Mouse (Mus musculus) myocyte (in vitro differentiated cells): ENCODE data around the gene Gm20388.

Source experiments
- CEBPB ChIP-seq: IDR thresholded peaks from 2 replicates; pipeline ENCODE4 v1.6.1; 2011; ENCODE audit warnings: mild to moderate bottlenecking, moderate library complexity; ENCODE audit not compliant: poor library complexity, insufficient read depth, severe bottlenecking
- E2F4 ChIP-seq: IDR thresholded peaks from one replicate; pipeline ENCODE4 v1.6.1; 2011; ENCODE audit warnings: mild to moderate bottlenecking, control low read depth, moderate library complexity; ENCODE audit not compliant: insufficient read depth
- MAX ChIP-seq: IDR thresholded peaks from one replicate; pipeline ENCODE4 v1.6.1; 2011; ENCODE audit warnings: low read depth, mild to moderate bottlenecking, control low read depth
- MYOD1 ChIP-seq, 3 experiments: IDR thresholded peaks; one replicate each; pipeline ENCODE4 v1.6.1; 2011; ENCODE audit warnings: control low read depth in 2 of 3, low read depth in 2 of 3, mild to moderate bottlenecking in 2 of 3, moderate library complexity in 1 of 3; ENCODE audit not compliant: insufficient read length in 2 of 3, control insufficient read depth in 1 of 3
- MYOG ChIP-seq, 3 experiments: IDR thresholded peaks; one replicate each; pipeline ENCODE4 v1.6.1; 2011; ENCODE audit warnings: control low read depth in 2 of 3, low read depth in 2 of 3, mild to moderate bottlenecking in 2 of 3; ENCODE audit not compliant: insufficient read length in 2 of 3, control insufficient read depth in 1 of 3, insufficient read depth in 1 of 3
- POLR2A ChIP-seq: IDR thresholded peaks from one replicate; pipeline ENCODE4 v1.6.1; 2011; ENCODE audit warnings: low read depth, mild to moderate bottlenecking, control low read depth, moderate library complexity; ENCODE audit not compliant: insufficient read length
- POLR2AphosphoS2 ChIP-seq: IDR thresholded peaks from one replicate; pipeline ENCODE4 v1.6.1; 2011; ENCODE audit warnings: low read depth, control low read depth; ENCODE audit not compliant: insufficient read length
- REST ChIP-seq: IDR thresholded peaks from one replicate; pipeline ENCODE4 v1.6.1; 2011; ENCODE audit warnings: mild to moderate bottlenecking, control low read depth, moderate library complexity; ENCODE audit not compliant: insufficient read depth, insufficient read length
- TCF12 ChIP-seq: IDR thresholded peaks from one replicate; pipeline ENCODE4 v1.6.1; 2011; ENCODE audit warnings: mild to moderate bottlenecking, control low read depth; ENCODE audit not compliant: poor library complexity, insufficient read depth, severe bottlenecking
- USF1 ChIP-seq: IDR thresholded peaks from one replicate; pipeline ENCODE4 v1.6.1; 2011; ENCODE audit warnings: low read depth, mild to moderate bottlenecking, control low read depth, moderate library complexity

DNA sequence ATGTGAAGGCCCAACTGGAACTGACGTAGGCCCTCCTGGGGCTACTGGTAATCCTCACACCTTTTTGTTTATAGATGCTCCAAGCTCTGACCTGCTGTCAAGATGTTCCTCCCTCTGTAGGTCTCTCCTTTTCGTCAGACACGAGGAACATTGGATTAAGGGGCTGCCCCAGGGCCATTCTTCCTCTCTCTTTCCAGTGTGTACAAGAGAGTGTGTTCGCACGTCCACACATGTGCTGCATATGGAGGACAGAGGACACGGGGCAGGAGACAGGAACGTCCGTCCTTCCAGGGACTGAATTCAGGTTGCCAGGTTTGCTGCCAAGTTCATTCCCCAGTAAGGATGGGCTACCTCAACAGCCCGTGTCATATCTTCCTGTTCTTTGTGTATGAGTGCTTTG is 3878.8 kb downstream of the Gm20388 start:
- no peak for TF ChIP-seq POLR2A
- no peak for TF ChIP-seq MAX
- no peak for TF ChIP-seq E2F4
- TF ChIP-seq USF1: no peak
- no peak for TF ChIP-seq REST
- no peak for TF ChIP-seq POLR2AphosphoS2
- no peak for TF ChIP-seq CEBPB
- TF ChIP-seq MYOG (IDR thresholded peaks at IDR 0.05; ENCODE audit: control insufficient read depth in 1 of 3, insufficient read depth in 1 of 3, insufficient read length in 2 of 3, low read depth in 2 of 3): no peak
- TF ChIP-seq MYOD1 (IDR thresholded peaks at IDR 0.05; ENCODE audit: control insufficient read depth in 1 of 3, insufficient read length in 2 of 3, low read depth in 2 of 3): no peak
- no peak for TF ChIP-seq TCF12
